Mouse (Mus musculus) gonadal fat pad, adult 2 months (tissue): ENCODE results near the gene Cpne8. TPM values are rescaled to one million over a fixed set of nuclear protein-coding genes. Genes with fewer than 3 reads are reported as not detected.
A peak's percentile ranks its signal among the peaks of the same experiment; 100 is the strongest.
"Not testable (repeated sequence)": the region's sequence is repeated elsewhere in the genome, so short reads cannot be mapped to it uniquely, and the experiment has no call there.

Experiments
- DNase-seq: peaks from one replicate; pipeline ENCODE4 v3.0.0-alpha.2; 2012; ENCODE audit warnings: low read depth
- polyA plus RNA-seq: library from polyadenylated mRNA; depleted of rRNA; stranded (reverse); fragments of >200 nt; gene quantifications from 2 replicates; pipeline ENCODE4 v1.2.3, GENCODE M21; 2012

Gene Cpne8
- polyA plus RNA-seq, 1 experiment = 21.9 TPM

- no peak for DNase-seq
These were observed 189.0 kb downstream of the Cpne8 start for GRCm38 (mm10) chr15:90490186-90490585.

DNA sequence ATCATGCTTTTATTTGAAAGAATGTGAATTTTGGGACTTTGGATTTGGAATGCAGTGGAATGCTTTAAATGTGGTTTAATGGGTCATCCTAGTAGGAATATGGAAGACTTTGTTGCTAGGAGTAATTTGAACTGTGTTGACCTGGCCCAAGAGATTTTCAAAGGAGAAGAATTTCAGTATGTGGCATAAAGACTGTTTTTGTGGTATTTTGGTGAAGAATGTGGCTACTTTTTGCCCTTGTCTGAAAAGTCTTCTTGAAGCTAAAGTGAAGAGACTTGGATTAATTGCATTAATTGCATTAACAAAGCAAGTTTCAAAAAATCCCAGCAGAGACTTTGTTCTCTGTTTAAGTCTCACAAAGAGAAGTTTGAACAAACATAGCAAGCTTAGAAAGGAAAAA is 208.7 kb downstream of the Cpne8 start:
- not testable (repeated sequence) for DNase-seq

GRCm38 (mm10) chr15:90463281-90463680 is 216.0 kb downstream of the Cpne8 start:
- no peak for DNase-seq

DNA sequence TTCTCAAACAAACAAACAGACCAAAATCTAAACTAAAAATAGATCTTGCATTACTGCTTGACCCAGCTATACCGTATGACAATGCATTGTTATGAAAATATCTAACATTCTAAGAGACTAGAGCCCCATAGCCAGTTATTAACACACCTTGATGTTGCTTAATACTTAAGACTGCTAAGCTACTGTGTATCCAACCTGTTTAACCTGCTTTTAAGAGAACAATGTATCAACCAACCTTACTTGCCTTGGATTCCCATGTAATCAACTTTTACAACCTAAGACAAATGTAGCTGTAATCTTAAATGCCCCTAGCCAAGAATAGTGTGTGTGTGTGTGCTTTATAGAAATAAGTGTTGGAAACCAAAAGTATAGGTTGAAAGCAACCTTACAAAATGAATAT is 233.2 kb downstream of the Cpne8 start:
- DNase-seq = peak; percentile 74
